Mouse (Mus musculus): ENCODE measurements around the gene Cramp1l.
"Not testable (repeated sequence)": the region's sequence is repeated elsewhere in the genome, so short reads cannot be mapped to it uniquely, and the experiment has no call there.

The Cramp1l gene

DNA sequence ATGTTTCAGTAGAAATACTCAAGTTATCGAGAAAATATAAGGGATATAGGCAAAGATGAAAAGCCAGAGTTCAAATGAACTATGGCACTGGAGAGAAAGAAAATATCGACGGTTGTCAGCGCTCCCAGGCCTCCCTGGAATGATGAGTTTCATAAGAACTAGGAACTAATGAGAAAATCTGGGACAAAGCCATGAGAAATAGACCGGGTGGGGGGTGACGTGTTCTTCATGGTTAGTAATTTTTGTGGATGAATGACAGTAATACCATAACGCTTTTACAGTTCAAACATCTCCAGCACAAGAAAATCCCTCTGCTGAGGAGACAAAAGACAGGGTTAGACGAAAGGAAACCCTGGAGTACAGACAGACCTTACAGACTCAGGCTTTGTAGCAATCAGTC, 56.2 kb downstream of the Cramp1l start:
- no peak for DNase-seq (ENCODE audit: low spot score)

DNA sequence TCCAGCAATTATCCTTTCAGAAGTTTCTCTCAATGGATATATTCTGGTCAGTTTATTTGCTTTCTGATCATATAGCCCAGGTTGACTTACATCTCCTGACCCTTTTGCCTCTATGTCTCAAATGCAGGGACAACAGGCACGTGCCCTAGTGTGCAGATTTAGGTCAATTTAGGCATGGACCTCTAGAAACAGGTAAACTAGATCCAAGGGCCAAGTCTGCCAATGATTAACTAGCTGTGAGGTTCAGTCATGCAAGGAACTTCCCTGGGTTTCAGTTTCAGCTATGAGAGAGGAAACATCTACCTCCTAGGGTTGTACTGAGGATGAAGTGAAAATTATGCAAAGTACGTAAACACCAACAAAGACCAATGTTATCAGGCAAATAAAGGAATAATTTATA, 62.3 kb downstream of the Cramp1l start:
- DNase-seq (ENCODE audit: low spot score): no peak

DNA sequence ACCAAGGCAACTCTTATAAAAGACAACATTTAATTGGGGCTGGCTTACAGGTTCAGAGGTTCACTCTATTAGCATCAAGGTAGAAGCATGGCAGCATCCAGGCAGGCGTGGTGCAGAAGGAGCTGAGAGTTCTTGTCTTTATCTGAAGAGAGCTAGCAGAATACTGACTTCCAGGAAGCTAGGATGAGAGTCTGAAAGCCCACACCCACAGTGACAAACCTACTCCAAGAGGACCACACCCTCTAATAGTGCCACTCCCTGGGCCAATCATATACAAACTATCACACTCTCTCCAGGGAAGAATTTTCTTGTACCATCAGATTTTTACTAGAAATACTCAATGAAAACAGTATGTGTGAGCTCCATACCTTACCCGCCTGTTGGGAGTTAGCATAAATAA, 64.9 kb downstream of the Cramp1l start:
- DNase-seq (ENCODE audit: low spot score): no peak

DNA sequence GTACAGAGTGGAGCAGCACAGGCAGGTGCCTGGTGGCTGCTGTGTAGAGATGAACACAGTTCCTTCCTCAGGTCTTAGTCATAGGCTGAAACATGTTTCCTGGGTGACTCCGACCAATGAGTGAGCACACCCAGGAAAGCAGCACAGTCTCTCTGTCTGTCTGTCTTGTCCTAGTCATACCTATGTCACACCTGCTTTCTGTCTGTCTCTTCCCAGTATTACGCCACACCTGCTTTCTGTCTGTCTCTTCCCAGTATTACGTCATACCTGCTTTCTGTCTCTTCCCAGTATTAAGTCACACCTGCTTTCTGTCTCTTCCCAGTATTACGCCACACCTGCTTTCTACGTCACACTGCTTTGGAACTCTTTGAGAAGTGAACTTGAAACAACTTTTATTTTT, 67.4 kb downstream of the Cramp1l start:
- no peak for DNase-seq (ENCODE audit: low spot score)

DNA sequence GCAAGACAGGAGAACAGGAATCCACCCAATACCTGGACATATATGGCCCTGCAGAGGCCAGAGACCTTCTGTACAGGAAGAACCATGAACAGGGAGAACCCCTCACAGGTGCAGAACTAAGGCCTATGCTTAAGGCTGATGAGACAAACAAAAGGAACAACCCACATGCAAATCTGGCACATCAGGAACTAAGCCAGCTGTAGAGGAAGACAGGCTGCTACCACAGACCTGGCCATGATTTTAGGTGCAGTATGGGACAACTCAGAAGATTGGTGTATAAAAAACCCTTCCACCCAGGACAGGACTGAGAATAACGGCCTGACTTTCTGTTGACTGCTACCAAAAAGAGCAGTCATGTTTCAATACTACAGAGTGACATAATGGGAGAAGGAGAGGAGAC, 72.0 kb downstream of the Cramp1l start:
- DNase-seq (ENCODE audit: low spot score): not testable (repeated sequence)

DNA sequence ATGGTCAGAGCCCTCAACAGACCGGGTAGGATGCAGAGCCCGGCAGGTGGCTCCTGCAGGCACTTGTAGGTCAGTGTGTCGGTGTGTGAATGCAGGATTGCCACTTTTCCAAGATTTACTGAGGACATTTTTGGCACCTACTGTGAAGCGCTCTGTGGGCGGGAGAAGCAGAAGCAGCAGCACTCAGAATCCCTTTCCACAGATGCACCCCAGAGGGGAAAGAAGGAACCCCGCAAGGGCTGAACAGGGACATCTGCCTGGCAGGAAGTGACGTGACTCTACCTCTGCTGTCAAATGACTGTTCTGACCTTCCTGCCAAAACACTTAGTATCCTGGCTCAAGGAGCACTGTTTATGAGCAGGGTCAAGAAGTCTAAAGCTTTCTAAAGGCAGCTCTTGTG, 72.6 kb downstream of the Cramp1l start:
- DNase-seq (ENCODE audit: low spot score): no peak

DNA sequence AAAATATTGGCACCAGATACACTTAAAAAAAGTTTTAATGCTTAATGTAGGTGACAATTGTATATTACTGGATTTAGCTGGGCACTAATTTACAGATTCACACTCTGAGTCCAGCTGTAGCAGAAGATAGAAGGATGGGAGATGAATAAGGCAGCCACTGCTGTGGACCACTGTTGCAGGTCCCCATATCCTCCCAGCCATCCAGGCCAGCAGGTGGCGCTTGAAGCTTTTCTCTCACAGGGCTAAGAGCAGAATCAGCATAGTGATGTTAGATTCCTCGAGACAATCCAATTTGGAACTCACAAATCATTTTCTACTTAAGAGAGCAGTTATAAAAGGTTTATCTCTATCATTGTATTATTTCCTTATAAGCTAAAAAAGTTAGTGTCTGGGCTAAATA, 73.1 kb downstream of the Cramp1l start:
- DNase-seq (ENCODE audit: low spot score): not testable (repeated sequence)

DNA sequence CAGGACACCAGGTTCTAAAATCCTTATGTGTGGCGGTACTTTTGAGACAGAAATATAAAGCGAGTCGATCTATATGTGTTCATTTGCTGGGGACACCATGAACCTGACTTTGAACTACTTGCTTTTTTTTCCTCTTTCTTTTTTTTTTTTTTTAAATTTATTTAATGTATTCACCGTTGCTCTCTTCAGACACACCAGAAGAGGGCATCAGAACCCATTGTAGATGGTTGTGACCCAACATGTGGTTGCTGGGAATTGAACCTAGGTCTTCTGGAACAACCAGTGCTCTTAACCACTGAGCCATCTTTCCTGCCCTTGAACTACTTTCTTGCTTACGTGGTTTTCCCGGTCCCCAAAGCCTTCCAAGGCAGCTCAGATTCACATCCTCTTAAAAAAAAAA, 78.3 kb downstream of the Cramp1l start:
- DNase-seq (ENCODE audit: low spot score): no peak

DNA sequence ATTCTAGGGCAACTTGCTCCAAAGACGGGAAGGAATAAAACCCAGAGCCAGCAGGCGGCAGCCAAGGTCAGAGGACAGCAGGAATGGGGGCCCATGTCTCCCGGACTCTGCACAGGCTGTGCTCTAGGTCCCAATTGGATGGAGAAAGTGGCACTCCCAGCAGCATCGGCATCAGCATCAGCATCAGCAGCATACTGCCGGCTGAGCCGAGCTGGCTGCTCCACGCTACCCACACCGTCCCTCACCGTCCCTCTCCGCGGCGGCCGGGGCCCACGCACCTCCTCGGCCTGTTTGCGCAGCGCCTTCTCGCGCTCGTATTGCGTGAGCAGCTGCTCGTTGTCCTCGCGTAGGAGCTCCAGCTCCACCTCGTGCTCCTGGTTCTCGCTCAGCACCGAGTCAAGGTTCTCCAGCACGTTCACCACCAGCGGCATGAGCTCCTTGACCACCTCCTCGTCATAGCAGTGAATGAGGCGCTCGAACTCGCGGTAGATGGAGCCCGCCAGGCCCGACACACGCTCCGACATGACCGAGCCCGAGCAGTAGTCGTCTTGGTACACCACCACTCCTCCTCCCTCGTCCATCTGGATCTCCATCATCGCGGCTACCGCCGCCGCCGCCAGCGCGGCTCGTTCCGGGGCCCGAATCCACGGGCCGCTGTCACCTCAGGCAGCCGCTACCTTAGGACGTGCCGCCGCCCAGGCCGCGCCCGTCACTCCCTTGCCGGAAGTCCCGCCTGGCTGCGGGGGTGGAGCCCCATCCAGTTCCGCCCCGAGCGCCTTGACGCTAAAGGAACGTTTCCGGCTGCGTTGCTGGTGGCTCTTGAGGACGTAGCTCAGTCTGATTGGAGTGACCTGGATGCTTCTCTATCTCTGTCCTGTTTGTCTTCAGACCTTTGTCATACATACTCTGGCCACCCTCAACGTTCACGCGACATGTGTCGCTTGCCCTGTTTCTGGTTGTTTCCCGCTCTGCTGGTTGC, 79.0 kb downstream of the Cramp1l start, which contains the start of gene Mapk8ip3:
Gene Mapk8ip3, minus strand, starts transcription at position 719 of the 979 bp plus-strand sequence.
- DNase-seq (ENCODE audit: low spot score): peak; percentile 87

DNA sequence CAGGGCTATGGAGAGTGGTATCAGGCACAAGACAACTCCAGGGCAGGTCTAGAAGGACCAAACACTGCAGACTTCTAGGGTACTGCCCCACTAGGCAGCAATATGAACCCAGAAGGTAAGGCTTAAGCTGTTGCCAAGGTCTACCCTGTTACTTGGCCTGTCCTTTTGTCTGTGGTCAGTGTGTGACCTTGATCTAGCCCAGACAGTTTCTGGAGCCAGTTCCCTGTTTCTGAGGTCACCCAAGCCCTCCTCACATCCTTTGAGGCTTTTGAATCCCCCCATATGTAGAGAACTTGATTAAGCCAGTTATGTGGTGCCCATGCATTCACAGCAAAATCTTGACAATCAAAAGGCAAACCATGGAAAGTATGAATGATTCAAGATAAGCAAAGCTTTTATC, 79.9 kb downstream of the Cramp1l start:
- DNase-seq (ENCODE audit: low spot score): no peak

DNA sequence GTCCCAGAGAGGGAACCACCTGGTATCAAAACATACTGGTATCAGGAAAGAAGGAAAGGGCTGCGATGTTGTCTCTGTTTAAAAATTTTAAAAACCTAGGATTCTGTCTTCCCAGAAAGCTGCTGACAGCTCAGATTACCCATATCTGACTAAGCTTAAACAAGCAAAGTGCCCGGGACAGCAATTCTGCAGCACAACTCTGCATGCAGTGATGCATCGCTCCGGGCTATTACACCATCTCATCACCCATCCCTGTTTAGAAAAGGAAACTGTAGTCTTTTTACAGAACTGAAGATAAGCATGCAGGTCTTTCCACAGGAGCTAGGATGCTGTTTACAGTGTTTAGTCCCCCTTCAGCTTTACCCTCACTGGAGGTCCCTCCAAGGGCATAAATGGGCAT, 80.7 kb downstream of the Cramp1l start:
- no peak for DNase-seq (ENCODE audit: low spot score)

DNA sequence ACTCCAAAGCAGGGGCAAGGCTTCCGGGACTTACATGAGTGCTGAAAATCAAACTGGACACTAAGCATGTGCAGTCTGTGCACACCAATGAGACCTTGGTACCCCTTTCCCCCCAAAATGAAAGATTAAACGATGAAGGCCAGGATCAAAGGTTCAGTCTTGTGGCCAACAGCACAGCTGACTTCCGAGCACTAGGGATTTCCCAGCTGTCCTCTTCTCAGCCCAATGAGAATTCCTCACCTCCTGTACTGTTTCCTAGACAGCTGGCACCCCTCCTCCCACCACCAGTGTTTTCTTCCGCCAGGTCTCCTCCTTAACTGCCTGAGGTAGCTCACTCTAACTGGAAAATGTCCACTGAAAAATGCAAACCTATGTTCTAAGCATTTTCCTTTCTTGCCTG, 82.4 kb downstream of the Cramp1l start:
- no peak for DNase-seq (ENCODE audit: low spot score)

DNA sequence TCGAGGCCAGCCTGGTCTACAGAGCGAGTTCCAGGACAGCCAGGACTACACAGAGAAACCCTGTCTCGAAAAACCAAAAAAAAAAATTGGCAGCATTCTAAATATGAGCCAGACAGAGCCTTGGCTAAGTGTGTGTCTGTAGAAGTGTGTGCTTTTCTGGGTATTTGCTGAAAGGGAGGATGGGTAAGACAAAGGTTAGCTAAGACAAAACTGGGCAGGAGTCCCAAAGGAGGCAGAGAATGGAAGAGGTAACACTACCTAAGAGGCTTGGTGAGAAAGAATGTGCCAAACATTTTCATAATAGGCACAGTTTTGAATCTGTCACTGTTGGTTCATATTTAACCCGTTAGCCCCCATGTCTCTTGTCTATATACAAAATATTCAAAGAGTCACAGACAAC, 83.2 kb downstream of the Cramp1l start:
- DNase-seq (ENCODE audit: low spot score): no peak

DNA sequence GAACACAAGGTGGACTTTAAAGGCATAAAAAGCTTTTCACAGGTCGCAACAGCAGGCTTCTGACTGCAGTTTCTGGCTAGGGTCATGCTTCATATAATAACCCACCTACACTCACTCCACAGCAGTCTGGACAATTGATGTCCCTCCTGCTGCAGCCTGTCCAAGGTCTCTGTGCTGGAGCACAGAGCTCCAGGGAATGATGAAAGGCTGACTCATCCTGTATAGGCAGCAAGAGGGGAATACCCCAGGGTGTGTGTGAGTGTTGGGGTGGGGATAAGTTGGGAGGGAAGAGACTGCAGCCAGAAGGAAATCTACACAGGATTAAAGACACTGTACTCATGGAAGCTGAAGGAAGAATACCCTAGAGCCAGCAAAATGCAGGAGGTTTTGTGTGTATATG, 86.1 kb downstream of the Cramp1l start:
- DNase-seq (ENCODE audit: low spot score): no peak

DNA sequence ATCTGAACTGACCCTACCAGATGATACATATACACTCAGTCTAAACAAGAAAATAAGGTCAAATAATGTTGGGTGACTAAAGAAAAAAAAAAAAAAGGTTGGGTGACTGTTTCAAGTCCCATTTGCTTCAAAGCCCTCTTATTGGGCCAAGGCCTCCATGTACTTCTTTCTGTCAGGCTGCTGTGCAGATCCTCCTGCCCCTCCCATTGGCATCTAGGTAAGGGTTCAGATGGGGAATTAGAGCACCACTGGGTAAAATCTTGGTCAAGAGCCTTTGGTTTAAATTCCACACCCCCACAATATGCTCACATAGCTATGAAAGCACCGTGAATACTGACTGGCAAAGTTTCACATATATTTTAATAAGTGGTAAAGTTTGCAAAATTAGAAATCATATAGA, 92.3 kb downstream of the Cramp1l start:
- no peak for DNase-seq (ENCODE audit: low spot score)

DNA sequence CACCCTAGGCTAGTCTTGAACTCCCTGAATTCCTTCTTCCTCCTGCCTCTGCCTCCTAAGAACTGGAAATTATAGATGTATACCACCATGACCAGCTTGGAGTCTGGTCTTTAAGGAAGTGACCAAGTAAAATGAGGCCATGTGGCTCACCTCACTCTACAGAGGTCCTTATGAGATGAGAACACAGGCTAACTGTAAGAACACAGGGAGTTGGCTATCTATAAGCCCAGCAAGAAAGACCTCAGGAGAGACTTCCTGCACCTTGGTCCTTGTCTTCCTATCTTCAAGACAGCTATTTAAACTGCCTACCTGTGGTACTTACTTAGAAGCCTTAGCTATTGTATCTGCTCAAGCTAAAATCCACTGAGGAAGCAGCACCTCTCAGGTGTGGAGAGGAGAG, 101.6 kb downstream of the Cramp1l start:
- DNase-seq (ENCODE audit: low spot score): no peak
